Mouse (Mus musculus): Measurements from ENCODE around the gene Tmcc2. TPM values are rescaled to one million over a fixed set of nuclear protein-coding genes. Genes with fewer than 3 reads are reported as not detected.

The Tmcc2 gene
- total and polyA plus RNA-seq, 3 experiments = 0.14 to 0.34 TPM; not detected in 1

DNA sequence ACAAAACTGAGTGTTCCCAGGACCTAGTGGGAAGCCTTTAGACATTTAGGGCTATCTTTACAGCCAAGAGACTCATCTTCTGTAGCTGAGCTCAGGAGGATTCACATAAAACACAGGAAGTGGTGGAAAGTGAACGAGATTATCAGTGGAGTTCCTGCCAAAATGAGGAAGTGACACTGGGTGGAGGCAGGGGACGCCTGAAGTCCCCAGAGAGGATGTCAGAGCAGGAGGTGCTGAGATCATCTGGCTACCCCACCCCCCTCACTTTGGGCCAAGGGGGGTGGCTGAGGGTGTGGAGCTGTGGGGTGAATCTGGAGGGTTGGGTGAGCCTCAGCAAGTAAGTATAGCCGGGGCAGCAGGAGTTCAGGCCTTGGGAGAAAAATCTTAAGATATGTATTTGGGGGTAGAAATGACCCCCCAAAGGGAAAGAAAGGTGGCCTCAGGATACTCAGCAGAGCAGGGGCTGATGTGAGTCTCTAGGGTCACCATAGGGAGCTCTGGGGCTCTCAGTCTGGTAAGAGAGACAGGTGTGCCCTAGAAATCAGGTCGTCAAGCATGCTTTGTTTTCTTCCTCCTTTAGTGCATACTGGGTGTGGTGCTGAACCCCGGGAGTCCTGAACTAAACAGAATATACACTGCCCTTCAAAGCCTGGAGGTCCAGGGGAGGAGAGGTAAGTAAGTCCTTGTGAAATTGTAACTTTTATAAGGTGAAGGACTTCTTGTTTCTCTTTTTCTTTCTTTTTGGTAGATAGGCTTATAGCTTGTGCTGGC is 49.2 kb downstream of the Tmcc2 start:
- DNase-seq (ENCODE audit: extremely low read depth) = peak; percentile 98
- Histone ChIP-seq H3K4me1 (ENCODE audit: control insufficient read depth in 1 of 2, insufficient read depth in 2 of 2) (peaks cover 21 to 67% of the 10 kb centered on the region in 2 experiments), H3K4me2 (ENCODE audit: insufficient read depth, low read depth, poor library complexity, severe bottlenecking) (peak overlapping the region; percentile 84), H3K9me3 (replicated peaks; ENCODE audit: low read length) (no peaks in the 10 kb centered on the region), H3K27me3 (replicated peaks) (no peaks in the 10 kb centered on the region), H3K27ac (ENCODE audit: insufficient read depth, low read depth) (peak overlapping the region; percentile 82), H3K36me3 (replicated peaks in 1 of 2; ENCODE audit: control insufficient read depth in 1 of 2, insufficient read depth in 1 of 2, low read length in 1 of 2) (peaks cover 9 to 28% of the 10 kb centered on the region in 2 experiments), H3K4me3 (replicated peaks in 1 of 3; ENCODE audit: low read depth in 2 of 3, low read length in 2 of 3, poor library complexity in 1 of 3) (peak overlapping the region; percentile 45 to 59 (median 51)), H3K79me2 (replicated peaks; ENCODE audit: control insufficient read depth, extremely low read depth, insufficient read depth, poor library complexity, severe bottlenecking) (no peaks in the 10 kb centered on the region), H3K9ac (ENCODE audit: insufficient read depth, low read depth) (peak overlapping the region; percentile 42)
- in situ Hi-C loops (cut with MboI; ENCODE audit: low pct_ligation_motif_present, low pct_unique_long_range_greater_than_20kb, low sequenced_read_pairs) = no loop called here
- dilution Hi-C loops (cut with MboI; ENCODE audit: extremely low pct_ligation_motif_present, extremely low pct_unique_long_range_greater_than_20kb, low sequenced_read_pairs) = no loop called here
- TF ChIP-seq IRF4 (IDR thresholded peaks at IDR 0.05; ENCODE audit: low read depth, low read length) = peak; percentile 98
- TF ChIP-seq MEF2A (IDR thresholded peaks at IDR 0.05; ENCODE audit: borderline replicate concordance, low read depth, low read length) = peak; percentile 91
- TF ChIP-seq ZC3H11A (IDR thresholded peaks at IDR 0.05; ENCODE audit: low read depth, low read length) = no peak
- peak; percentile 79 for TF ChIP-seq BHLHE40 (IDR thresholded peaks at IDR 0.05; ENCODE audit: low read depth, low read length)
- peak; percentile 35; the same call in 1 of the 2 replicates for TF ChIP-seq POLR2A (IDR thresholded peaks at IDR 0.05; ENCODE audit: low read depth, low read length)
- TF ChIP-seq ETS1 (conservative IDR thresholded peaks at IDR 0.05; ENCODE audit: low read depth, low read length) = peak; percentile 91
- TF ChIP-seq RCOR1 (conservative IDR thresholded peaks at IDR 0.05; ENCODE audit: low read depth, low read length) = peak; percentile 93
- no peak; the same call in 1 of the 2 replicates for TF ChIP-seq NELFE (IDR thresholded peaks at IDR 0.05; ENCODE audit: low read depth, low read length)
- TF ChIP-seq GABPA (IDR thresholded peaks at IDR 0.05; ENCODE audit: insufficient replicate concordance, low read depth, low read length) = no peak
- TF ChIP-seq MAZ (IDR thresholded peaks at IDR 0.05; ENCODE audit: low read depth, low read length) = peak; percentile 93
- no peak for TF ChIP-seq ZNF384 (IDR thresholded peaks at IDR 0.05; ENCODE audit: low read depth, low read length)
- TF ChIP-seq MAFK (IDR thresholded peaks at IDR 0.05; ENCODE audit: insufficient replicate concordance, low read length) = 0 out of 2 replicates have a peak, but pooled peaks have one; percentile 8
- no peak for TF ChIP-seq NRF1 (IDR thresholded peaks at IDR 0.05; ENCODE audit: low read depth, low read length)
- no peak for TF ChIP-seq UBTF (IDR thresholded peaks at IDR 0.05; ENCODE audit: low read depth, low read length)
- no peak for TF ChIP-seq PAX5 (IDR thresholded peaks at IDR 0.05; ENCODE audit: low read length)
- peak; percentile 67; the same call in 1 of the 2 replicates for TF ChIP-seq SIN3A (IDR thresholded peaks at IDR 0.05; ENCODE audit: low read length)
- peak; percentile 72 for TF ChIP-seq JUND (conservative IDR thresholded peaks at IDR 0.05; ENCODE audit: low read depth, low read length)
- TF ChIP-seq MAX (IDR thresholded peaks at IDR 0.05; ENCODE audit: low read length) = peak; percentile 55
- peak; percentile 82 for TF ChIP-seq TCF12 (IDR thresholded peaks at IDR 0.05; ENCODE audit: low read depth, low read length)
- TF ChIP-seq RAD21 (IDR thresholded peaks at IDR 0.05; ENCODE audit: low read depth, low read length) = no peak; the same call in 1 of the 2 replicates
- TF ChIP-seq JUN (IDR thresholded peaks at IDR 0.05; ENCODE audit: insufficient read depth, low read depth, low read length) = peak; percentile 86
- no peak for TF ChIP-seq POLR2AphosphoS2 (IDR thresholded peaks at IDR 0.05; ENCODE audit: low read depth, low read length)
- TF ChIP-seq E2F4 (IDR thresholded peaks at IDR 0.05; ENCODE audit: insufficient replicate concordance, low read depth, low read length) = no peak
- TF ChIP-seq SMC3 (IDR thresholded peaks at IDR 0.05; ENCODE audit: low read depth, low read length) = no peak
- peak; percentile 55; the same call in 1 of the 2 replicates for TF ChIP-seq MXI1 (IDR thresholded peaks at IDR 0.05; ENCODE audit: low read depth, low read length)
- 0 out of 2 replicates have a peak, but pooled peaks have one; percentile 64 for TF ChIP-seq MYC (IDR thresholded peaks at IDR 0.05; ENCODE audit: low read depth, low read length)
- TF ChIP-seq ZMIZ1 (IDR thresholded peaks at IDR 0.05; ENCODE audit: low read depth, low read length) = no peak; the same call in 1 of the 2 replicates
- peak; percentile 97 for TF ChIP-seq CHD2 (IDR thresholded peaks at IDR 0.05; ENCODE audit: low read length)
- no peak for TF ChIP-seq USF1 (IDR thresholded peaks at IDR 0.05; ENCODE audit: low read depth, low read length)
- peak; percentile 66 for TF ChIP-seq HCFC1 (IDR thresholded peaks at IDR 0.05; ENCODE audit: low read depth, low read length)
- no peak for TF ChIP-seq CTCF (conservative IDR thresholded peaks at IDR 0.05 in 1 of 2, IDR thresholded peaks at IDR 0.05 in 1 of 2; ENCODE audit: low read depth in 2 of 2, low read length in 2 of 2)
- TF ChIP-seq ELF1 (IDR thresholded peaks at IDR 0.05; ENCODE audit: low read depth, low read length) = peak; percentile 92
- TF ChIP-seq USF2 (conservative IDR thresholded peaks at IDR 0.05; ENCODE audit: low read depth, low read length) = no peak
- TF ChIP-seq EP300 (IDR thresholded peaks at IDR 0.05; ENCODE audit: low read length) = peak; percentile 96
- TF ChIP-seq ZKSCAN1 (IDR thresholded peaks at IDR 0.05; ENCODE audit: borderline replicate concordance, low read depth, low read length) = no peak
- TF ChIP-seq CHD1 (IDR thresholded peaks at IDR 0.05; ENCODE audit: low read depth, low read length) = peak; percentile 87; the same call in 1 of the 2 replicates
- 0 out of 2 replicates have a peak, but pooled peaks have one; percentile 67 for TF ChIP-seq KAT2A (IDR thresholded peaks at IDR 0.05; ENCODE audit: insufficient replicate concordance, low read length)
- peak; percentile 78 for TF ChIP-seq TBP (conservative IDR thresholded peaks at IDR 0.05; ENCODE audit: low read depth, low read length)

All from CH12.LX (cell line).